ENCODE assay signal across 11 mouse cellular contexts in the genomic region with DNA sequence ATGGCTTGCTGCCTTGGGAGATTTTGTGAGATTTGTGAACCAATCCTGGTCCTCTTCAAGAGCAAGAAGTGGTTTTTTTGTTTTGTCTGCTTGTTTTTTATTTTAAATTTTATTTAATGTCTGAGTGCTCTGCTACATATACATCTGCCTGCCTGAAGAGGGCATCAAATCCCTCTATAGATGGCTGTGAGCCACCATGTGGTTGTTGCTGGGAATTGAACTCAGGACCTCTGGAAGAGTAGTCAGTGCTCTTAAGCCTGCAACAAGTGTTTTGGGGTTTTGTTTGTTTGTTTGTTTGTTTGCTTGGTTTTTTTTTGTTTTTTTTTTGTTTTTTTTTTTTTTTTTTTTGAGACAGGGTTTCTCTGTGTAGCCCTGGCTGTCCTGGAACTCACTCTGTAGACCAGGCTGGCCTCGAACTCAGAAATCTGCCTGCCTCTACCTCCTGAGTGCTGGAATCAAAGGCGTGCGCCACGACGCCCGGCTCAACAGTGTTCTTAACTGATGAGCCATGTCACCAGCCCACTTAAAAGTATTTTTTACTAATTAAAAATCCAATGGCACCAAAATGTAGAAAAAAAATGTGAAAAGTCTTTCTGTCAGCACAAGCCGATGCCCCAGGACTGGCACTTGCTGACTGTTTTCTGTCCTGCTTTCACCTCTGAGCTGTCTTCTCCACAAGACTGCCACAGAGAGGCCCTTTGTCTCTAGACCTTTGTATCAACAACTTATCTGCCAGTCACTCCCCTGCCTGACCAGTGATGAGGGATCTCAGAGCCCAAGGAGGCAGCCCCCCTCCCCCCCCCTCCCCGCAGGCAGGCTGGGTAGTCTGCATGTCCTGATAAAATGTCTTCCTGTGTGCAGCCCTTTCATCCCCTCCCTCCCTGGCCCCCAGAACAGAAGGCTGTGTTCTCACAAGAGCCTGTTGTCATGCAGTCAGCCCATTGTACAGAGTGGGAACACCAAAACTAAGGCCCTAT. TPM values are rescaled to one million over a fixed set of nuclear protein-coding genes. Genes with fewer than 3 reads are reported as not detected.
DNase-seq lines count a peak whose midpoint lies in the region; ATAC-seq and TF ChIP-seq lines count a peak whose summit lies in the region.
"Had no signal": no experiment of that assay in that cellular context is flagged by ENCODE, and none has a peak within 500 bp of the region (broad histone marks: within the 10 kb centered on the region; RNA-seq: fewer than 3 reads in every experiment).

No protein-coding gene starts in this region.

- 48% methylated on average over 8 of the region's 8 CpGs for WGBS in heart, embryonic 12.5 days
- WGBS in hindbrain, embryonic 16.5 days, result 77% methylated on average over 8 of the region's 8 CpGs

- peaks cover 12% of the 10 kb centered on the region for H3K4me1 ChIP-seq in heart, embryonic 12.5 days (replicated peaks)
- peaks cover 43% of the 10 kb centered on the region for H3K4me1 ChIP-seq in G1E (ENCODE audit: insufficient read depth, low read depth, low read length)
- peaks cover 19% of the 10 kb centered on the region for H3K4me1 ChIP-seq in hindbrain, embryonic 16.5 days (ENCODE audit: control insufficient read depth, insufficient read depth, low read depth, low read length)

- no peak for DNase-seq in heart, adult 9 months (ENCODE audit: low spot score in 2 of 2)
- peak; percentile 52 for DNase-seq in G1E (ENCODE audit: low spot score)
- DNase-seq in naive thymus-derived CD4-positive, alpha-beta T cell, adult 2 months (ENCODE audit: low read depth), result peak; percentile 72
- DNase-seq in frontal cortex, adult 2 months (ENCODE audit: extremely low spot score in 1 of 2, low spot score in 1 of 2), result no peak
- DNase-seq in kidney, postnatal 10 days, result no peak
- DNase-seq in spleen, adult 12 weeks (ENCODE audit: low spot score), result no peak
- DNase-seq: heart, postnatal 36 days had no signal

- TF ChIP-seq CTCF in G1E (IDR thresholded peaks at IDR 0.05; ENCODE audit: low read depth, low read length), result no peak; the same call in 1 of the 2 replicates

- peaks cover 45% of the 10 kb centered on the region for H3K27me3 ChIP-seq in heart, embryonic 12.5 days (replicated peaks)
- peaks cover 35% of the 10 kb centered on the region for H3K27me3 ChIP-seq in G1E (ENCODE audit: insufficient read depth, low read length)
- H3K27me3 ChIP-seq in hindbrain, embryonic 16.5 days (replicated peaks; ENCODE audit: control insufficient read depth, insufficient read depth, low read length), result no peaks in the 10 kb centered on the region

- no peaks in the 10 kb centered on the region for H3K36me3 ChIP-seq in heart, embryonic 12.5 days
- H3K36me3 ChIP-seq in G1E (replicated peaks), result no peaks in the 10 kb centered on the region
- peaks cover 24% of the 10 kb centered on the region for H3K36me3 ChIP-seq in hindbrain, embryonic 16.5 days (ENCODE audit: control insufficient read depth, insufficient read depth, low read length)
- H3K36me3 ChIP-seq: embryonic facial prominence, embryonic 15.5 days had no signal

- H3K27ac ChIP-seq in heart, embryonic 12.5 days (ENCODE audit: poor library complexity, severe bottlenecking), result no peak overlapping the region
- no peak overlapping the region for H3K27ac ChIP-seq in hindbrain, embryonic 16.5 days (ENCODE audit: low read depth, low read length)
- H3K27ac ChIP-seq: embryonic facial prominence, embryonic 15.5 days had no signal

- peak; percentile 46; the same call in 1 of the 2 replicates for ATAC-seq in heart, embryonic 12.5 days (ENCODE audit: insufficient number of reproducible peaks, low FRiP score)
- peak; percentile 64 for ATAC-seq in G1E (ENCODE audit: extremely low read depth, insufficient number of reproducible peaks, low FRiP score, poor library complexity, severe bottlenecking)
- ATAC-seq in hindbrain, embryonic 16.5 days, result no peak

- no peak overlapping the region for H3K4me2 ChIP-seq in heart, embryonic 12.5 days
- peak overlapping the region; percentile 98 for H3K4me2 ChIP-seq in hindbrain, embryonic 16.5 days (ENCODE audit: low read length)
- H3K4me2 ChIP-seq: embryonic facial prominence, embryonic 15.5 days had no signal

- no peak overlapping the region for H3K4me3 ChIP-seq in heart, embryonic 12.5 days
- peak overlapping the region; percentile 20; the same call in 1 of the 2 replicates for H3K4me3 ChIP-seq in G1E (ENCODE audit: low read depth, low read length)
- peak overlapping the region; percentile 18; the same call in 1 of the 2 replicates for H3K4me3 ChIP-seq in hindbrain, embryonic 16.5 days (ENCODE audit: low read length)
- H3K4me3 ChIP-seq: embryonic facial prominence, embryonic 15.5 days had no signal

- H3K9ac ChIP-seq in heart, embryonic 12.5 days, result no peak overlapping the region
- no peak overlapping the region for H3K9ac ChIP-seq in hindbrain, embryonic 16.5 days (ENCODE audit: low read depth, low read length)
- H3K9ac ChIP-seq: embryonic facial prominence, embryonic 15.5 days had no signal

- no peaks in the 10 kb centered on the region for H3K9me3 ChIP-seq in heart, embryonic 12.5 days (replicated peaks)
- no peaks in the 10 kb centered on the region for H3K9me3 ChIP-seq in G1E (replicated peaks)
- no peaks in the 10 kb centered on the region for H3K9me3 ChIP-seq in hindbrain, embryonic 16.5 days (ENCODE audit: control insufficient read depth, low read length)
- H3K9me3 ChIP-seq: embryonic facial prominence, embryonic 15.5 days had no signal

RNA-seq across cellular contexts. Expression of a gene that starts 5.0 kb away (rescaled TPM):
- 7.6 and 9.1 TPM in 2 replicates for polyA plus RNA-seq in heart, embryonic 12.5 days (2016; fragmentation: Nextera tagmentation; extraction: Ambion mirVana)
- total RNA-seq in G1E (2014; fragmentation: Nextera tagmentation), result not detected in 2 replicates
- total RNA-seq in G1E (2017), result 0.41 and 0.71 TPM in 2 replicates
- 0.14 and 0.22 TPM in 2 replicates for polyA plus RNA-seq in G1E (2012)
- polyA plus RNA-seq in hindbrain, embryonic 16.5 days (2015; fragmentation: Nextera tagmentation; extraction: Ambion mirVana), result 1,869 and 1,947 TPM in 2 replicates
- 668 and 684 TPM in 2 replicates for polyA plus RNA-seq in frontal cortex, adult 2 months (2012; rRNA removed)

RNA-seq across cellular contexts. Expression of a gene that starts 7.1 kb away (rescaled TPM):
- polyA plus RNA-seq in heart, embryonic 12.5 days (2016; fragmentation: Nextera tagmentation; extraction: Ambion mirVana), result 34.7 and 36.0 TPM in 2 replicates
- total RNA-seq in G1E (2014; fragmentation: Nextera tagmentation), result 14.4 and 18.6 TPM in 2 replicates
- 12.6 and 15.1 TPM in 2 replicates for total RNA-seq in G1E (2017)
- 11.4 and 16.7 TPM in 2 replicates for polyA plus RNA-seq in G1E (2012)
- polyA plus RNA-seq in hindbrain, embryonic 16.5 days (2015; fragmentation: Nextera tagmentation; extraction: Ambion mirVana), result 50.5 and 53.5 TPM in 2 replicates
- 41.5 and 41.8 TPM in 2 replicates for polyA plus RNA-seq in frontal cortex, adult 2 months (2012; rRNA removed)

RNA-seq across cellular contexts. Expression of a gene that starts 9.3 kb away (rescaled TPM):
- polyA plus RNA-seq in heart, embryonic 12.5 days (2016; fragmentation: Nextera tagmentation; extraction: Ambion mirVana), result not detected in 2 replicates
- total RNA-seq in G1E (2014; fragmentation: Nextera tagmentation) (not detected in 2 replicates), G1E (2017) (0.12 and 0.27 TPM in 2 replicates)
- 0.01 and 0.02 TPM in 2 replicates for polyA plus RNA-seq in G1E (2012)
- 0.05 and 0.10 TPM in 2 replicates for polyA plus RNA-seq in hindbrain, embryonic 16.5 days (2015; fragmentation: Nextera tagmentation; extraction: Ambion mirVana)
- 0.04 and 0.06 TPM in 2 replicates for polyA plus RNA-seq in frontal cortex, adult 2 months (2012; rRNA removed)
- total RNA-seq: heart, postnatal 36 days had no signal
- polyA plus RNA-seq: lung, embryonic 16.5 days had no signal

RNA-seq across cellular contexts. Expression of a gene that starts 42.7 kb away (rescaled TPM):
- polyA plus RNA-seq in heart, embryonic 12.5 days (2016; fragmentation: Nextera tagmentation; extraction: Ambion mirVana), result 172 TPM in 2 replicates
- total RNA-seq in G1E (2014; fragmentation: Nextera tagmentation) (123 and 130 TPM in 2 replicates), G1E (2017) (125 and 133 TPM in 2 replicates)
- 84.3 and 91.6 TPM in 2 replicates for polyA plus RNA-seq in G1E (2012)
- polyA plus RNA-seq in hindbrain, embryonic 16.5 days (2015; fragmentation: Nextera tagmentation; extraction: Ambion mirVana), result 396 and 405 TPM in 2 replicates
- polyA plus RNA-seq in frontal cortex, adult 2 months (2012; rRNA removed), result 583 and 605 TPM in 2 replicates

Comparison
In these comparisons a context has a peak if more than half of its experiments do, and no peak if none do; other contexts are left out.
1. DNase-seq: peak in G1E (single experiment) and naive thymus-derived CD4-positive, alpha-beta T cell, adult 2 months (single experiment); none in heart, adult 9 months (0 of 2), frontal cortex, adult 2 months (0 of 2), kidney, postnatal 10 days (single experiment) and spleen, adult 12 weeks (single experiment).
2. RNA of a gene that starts 5.0 kb away (polyA plus RNA-seq): 1,869 to 1,947 TPM in hindbrain, embryonic 16.5 days and 668 to 684 TPM in frontal cortex, adult 2 months; 7.6 to 9.1 TPM in heart, embryonic 12.5 days and 0.14 to 0.22 TPM in G1E; every median in the first group is over 10 times any median in the second.